Mouse (Mus musculus) lung, embryonic 16.5 days (tissue): ENCODE measurements at regions not wholly inside any gene's neighbourhood (a gene's known extent, or its start where the extent isn't known, plus 50 kb on each side); places are given as distances from the start of the nearest gene placed in this dataset.
"Not testable (repeated sequence)": the region's sequence is repeated elsewhere in the genome, so short reads cannot be mapped to it uniquely, and the experiment has no call there.

Experiments
- ATAC-seq: fragments of 200-750 bp; cut with Nextera tagmentation; 2 replicates; pipeline ENCODE4 v1.8.0; 2017; ENCODE audit warnings: low read depth, mild to moderate bottlenecking, moderate library complexity
- H3K27ac ChIP-seq: fragments of 300-500 bp; sonication (generic); 2 replicates; pipeline ENCODE4 v1.5.1; 2014; ENCODE audit warnings: mild to moderate bottlenecking, control low read depth, low read length
- H3K27me3 ChIP-seq: fragments of 300-500 bp; sonication (generic); 2 replicates; pipeline ENCODE4 v1.6.1; 2014; ENCODE audit warnings: low read depth, low read length, mixed read lengths; ENCODE audit not compliant: control insufficient read depth, insufficient read depth
- H3K36me3 ChIP-seq: fragments of 300-500 bp; sonication (generic); 2 replicates; pipeline ENCODE4 v1.6.1; 2014; ENCODE audit warnings: low read length; ENCODE audit not compliant: control insufficient read depth, insufficient read depth
- H3K4me1 ChIP-seq: fragments of 300-500 bp; sonication (generic); replicated peaks from 2 replicates; pipeline ENCODE4 v1.6.1; 2014; ENCODE audit warnings: low read length, mixed read lengths; ENCODE audit not compliant: control insufficient read depth, insufficient read depth
- H3K4me2 ChIP-seq: fragments of 300-500 bp; sonication (generic); 2 replicates; pipeline ENCODE4 v1.6.1; 2014; ENCODE audit warnings: low read depth, low read length, control low read depth
- H3K4me3 ChIP-seq: fragments of 300-500 bp; sonication (generic); 2 replicates; pipeline ENCODE4 v1.5.1; 2014; ENCODE audit warnings: mild to moderate bottlenecking, low read length, control low read depth
- H3K9ac ChIP-seq: fragments of 300-500 bp; sonication (generic); 2 replicates; pipeline ENCODE4 v1.6.1; 2014; ENCODE audit warnings: low read length, control low read depth
- H3K9me3 ChIP-seq: fragments of 300-500 bp; sonication (generic); 2 replicates; pipeline ENCODE4 v1.6.1; 2016; ENCODE audit warnings: low read length; ENCODE audit not compliant: control insufficient read depth
- WGBS: fragments of 180-500 bp; shearing (Covaris S2); extraction: QIAGEN DNeasy Blood & Tissue Kit; methylation state at CpG from one replicate; pipeline ENCODE4 v1.1.7; 2014; 5-methylcytosine and 5-hydroxymethylcytosine counted together

GRCm38 (mm10) chr8:71081291-71081690 lies 175.6 kb downstream of the Map1s start:
- not testable (repeated sequence) for ATAC-seq, H3K4me2 ChIP-seq
- WGBS = 3% methylated on average over 1 of the region's 1 CpGs

GRCm38 (mm10) chr8:71127131-71127530 lies 145.4 kb upstream of the Myo9b start:
- not testable (repeated sequence) for H3K27me3 ChIP-seq, H3K4me2 ChIP-seq, H3K4me1 ChIP-seq, H3K27ac ChIP-seq, H3K36me3 ChIP-seq, H3K4me3 ChIP-seq, ATAC-seq, H3K9ac ChIP-seq, H3K9me3 ChIP-seq
- WGBS = 10% methylated on average over 2 of the region's 2 CpGs

More at GRCm38 (mm10) chr8:71081291-71081690, 175.6 kb downstream of the Map1s start:
- H3K4me3 ChIP-seq, H3K27ac ChIP-seq, H3K9ac ChIP-seq, H3K9me3 ChIP-seq, H3K27me3 ChIP-seq, H3K36me3 ChIP-seq, H3K4me1 ChIP-seq: not testable (repeated sequence)

DNA sequence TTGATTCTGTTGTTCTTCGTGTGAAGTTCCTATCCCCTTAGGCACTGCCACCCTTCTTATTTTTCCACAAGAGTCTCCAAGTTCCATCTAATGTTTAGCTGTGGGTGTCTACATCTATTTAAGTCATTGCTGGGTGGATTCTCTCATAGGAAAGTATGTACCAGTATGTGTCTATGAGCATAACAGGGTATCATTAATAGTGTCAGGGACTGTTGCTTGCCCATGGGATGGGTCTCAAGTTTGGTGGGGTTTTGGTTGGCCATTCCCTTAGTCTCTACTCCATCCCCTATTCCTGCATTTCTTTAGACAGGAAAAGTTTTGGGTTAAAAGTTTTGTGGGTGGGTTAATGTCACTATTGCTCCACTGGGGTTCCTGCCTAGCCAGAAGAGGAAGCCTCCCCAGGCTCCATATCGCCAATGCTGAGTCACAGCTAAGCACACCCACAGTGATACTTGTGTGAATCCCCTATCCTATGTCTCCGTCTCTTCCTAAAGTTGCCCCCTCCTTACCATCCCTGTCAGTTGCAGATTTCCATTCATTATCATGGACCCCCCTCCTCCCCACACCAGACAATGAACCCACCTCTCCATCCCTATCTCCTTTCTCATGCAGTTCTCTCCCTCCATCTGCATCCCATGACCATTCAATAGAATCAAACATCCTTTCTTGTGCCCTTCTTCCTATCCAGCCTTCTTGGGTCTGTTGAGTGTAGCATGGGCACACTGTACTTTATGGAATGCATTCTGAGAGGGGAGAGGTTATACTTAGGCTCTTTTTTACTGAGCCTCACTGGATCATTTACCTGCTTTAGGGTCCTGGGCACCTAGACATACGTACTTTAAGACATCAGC lies 141.9 kb upstream of the Myo9b start:
- no peak overlapping the region for H3K27ac ChIP-seq
- H3K4me1 ChIP-seq = no peaks in the 10 kb centered on the region
- H3K9ac ChIP-seq = no peak overlapping the region
- no peaks in the 10 kb centered on the region for H3K36me3 ChIP-seq
- 59% methylated on average over 4 of the region's 4 CpGs for WGBS
- no peaks in the 10 kb centered on the region for H3K9me3 ChIP-seq
- no peaks in the 10 kb centered on the region for H3K27me3 ChIP-seq
- no peak overlapping the region for H3K4me2 ChIP-seq
- no peak overlapping the region for H3K4me3 ChIP-seq
- ATAC-seq = peak; percentile 28; the same call in 1 of the 2 replicates

DNA sequence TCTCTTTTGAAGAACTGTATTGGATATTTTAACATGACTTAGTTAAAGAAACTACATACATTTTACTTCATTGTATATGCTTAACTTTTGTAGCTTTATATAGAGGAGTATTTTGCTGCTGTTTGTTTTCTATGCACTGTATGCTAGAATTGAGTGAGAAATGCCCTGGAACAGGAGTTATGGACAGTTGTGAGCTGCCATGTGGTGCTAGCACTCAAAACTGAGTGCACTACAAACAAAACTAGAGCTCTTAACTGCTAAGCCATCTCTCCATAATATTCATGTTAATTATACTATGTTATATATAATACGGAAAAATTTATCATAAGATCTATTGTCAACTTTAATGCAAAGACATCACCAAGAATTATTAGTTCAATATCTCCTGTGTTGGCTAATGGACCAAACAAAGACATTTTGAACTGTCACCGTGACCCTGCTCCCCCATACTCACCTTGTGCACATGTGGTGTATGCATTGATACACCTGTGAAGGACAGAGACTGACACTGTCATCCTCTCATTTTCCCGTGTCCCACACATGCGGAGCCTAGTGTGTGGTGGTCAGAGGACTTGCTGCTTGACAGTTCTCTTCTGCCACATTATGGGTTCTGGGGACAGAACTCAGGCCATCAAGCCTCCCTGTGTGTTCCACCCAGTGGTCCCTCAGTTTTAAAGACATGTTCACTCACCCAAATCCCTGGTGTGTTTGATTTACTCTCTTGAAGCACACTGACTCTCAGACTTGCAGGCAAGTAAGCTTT lies 141.0 kb upstream of the Myo9b start:
- Histone ChIP-seq H3K36me3 (no peaks in the 10 kb centered on the region), H3K9ac (no peak overlapping the region), H3K4me3 (no peak overlapping the region), H3K4me1 (no peaks in the 10 kb centered on the region), H3K27me3 (no peaks in the 10 kb centered on the region), H3K4me2 (no peak overlapping the region), H3K27ac (no peak overlapping the region), H3K9me3 (no peaks in the 10 kb centered on the region)
- 85% methylated on average over 4 of the region's 4 CpGs for WGBS
- ATAC-seq = 0 out of 2 replicates have a peak, but pooled peaks have one; percentile 38

DNA sequence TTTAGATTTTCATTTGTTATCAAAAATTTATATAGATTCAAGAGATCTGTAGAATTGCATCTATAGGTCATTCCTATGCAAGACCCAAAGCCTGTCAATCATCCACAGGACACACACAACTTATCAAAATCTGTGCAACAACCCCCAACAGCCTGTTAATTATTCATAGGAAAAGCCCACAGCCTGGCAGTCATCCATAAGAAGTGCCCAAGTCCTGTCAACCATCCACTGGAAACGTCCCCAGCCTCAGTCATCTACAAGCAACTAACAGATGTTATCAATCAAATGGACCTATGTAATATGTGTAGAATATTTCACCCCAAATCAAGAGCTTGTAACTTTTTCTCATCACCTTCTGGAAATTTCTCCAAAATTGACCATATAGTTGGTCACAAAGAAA lies 139.6 kb upstream of the Myo9b start:
- H3K9me3 ChIP-seq, ATAC-seq, H3K4me3 ChIP-seq, H3K4me1 ChIP-seq, H3K27me3 ChIP-seq, H3K4me2 ChIP-seq, H3K9ac ChIP-seq, H3K36me3 ChIP-seq, H3K27ac ChIP-seq: not testable (repeated sequence)
- WGBS = 29% methylated on average over 1 of the region's 1 CpGs

DNA sequence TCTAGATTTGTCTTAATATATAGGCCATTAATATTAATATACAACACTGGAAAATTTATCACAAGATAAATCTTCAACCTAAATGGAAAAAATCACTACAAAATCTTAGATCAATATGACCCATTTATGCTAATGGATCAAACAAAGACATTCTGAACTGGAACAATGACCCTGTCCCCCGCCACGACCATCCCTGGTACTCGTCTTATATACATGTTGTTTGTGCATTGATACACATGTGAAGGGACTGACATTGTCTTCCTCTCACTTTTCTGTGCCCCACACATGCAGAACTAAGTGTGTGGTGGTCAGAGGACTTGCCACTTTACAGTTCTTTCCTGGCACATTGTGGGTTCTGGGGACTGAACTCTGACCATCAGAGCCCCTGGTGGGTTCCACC lies 135.4 kb upstream of the Myo9b start:
- H3K4me2 ChIP-seq, H3K27me3 ChIP-seq, H3K4me3 ChIP-seq, H3K4me1 ChIP-seq, ATAC-seq, H3K27ac ChIP-seq, H3K36me3 ChIP-seq, H3K9me3 ChIP-seq, H3K9ac ChIP-seq: not testable (repeated sequence)
- 88% methylated on average over 1 of the region's 3 CpGs for WGBS

- ATAC-seq, H3K27me3 ChIP-seq, H3K36me3 ChIP-seq, H3K27ac ChIP-seq, H3K4me1 ChIP-seq, H3K9me3 ChIP-seq, H3K4me2 ChIP-seq, H3K9ac ChIP-seq, H3K4me3 ChIP-seq: not testable (repeated sequence)
- WGBS = 63% methylated on average over 3 of the region's 3 CpGs
Measured at GRCm38 (mm10) chr8:71142373-71142973, 130.0 kb upstream of the Myo9b start.

DNA sequence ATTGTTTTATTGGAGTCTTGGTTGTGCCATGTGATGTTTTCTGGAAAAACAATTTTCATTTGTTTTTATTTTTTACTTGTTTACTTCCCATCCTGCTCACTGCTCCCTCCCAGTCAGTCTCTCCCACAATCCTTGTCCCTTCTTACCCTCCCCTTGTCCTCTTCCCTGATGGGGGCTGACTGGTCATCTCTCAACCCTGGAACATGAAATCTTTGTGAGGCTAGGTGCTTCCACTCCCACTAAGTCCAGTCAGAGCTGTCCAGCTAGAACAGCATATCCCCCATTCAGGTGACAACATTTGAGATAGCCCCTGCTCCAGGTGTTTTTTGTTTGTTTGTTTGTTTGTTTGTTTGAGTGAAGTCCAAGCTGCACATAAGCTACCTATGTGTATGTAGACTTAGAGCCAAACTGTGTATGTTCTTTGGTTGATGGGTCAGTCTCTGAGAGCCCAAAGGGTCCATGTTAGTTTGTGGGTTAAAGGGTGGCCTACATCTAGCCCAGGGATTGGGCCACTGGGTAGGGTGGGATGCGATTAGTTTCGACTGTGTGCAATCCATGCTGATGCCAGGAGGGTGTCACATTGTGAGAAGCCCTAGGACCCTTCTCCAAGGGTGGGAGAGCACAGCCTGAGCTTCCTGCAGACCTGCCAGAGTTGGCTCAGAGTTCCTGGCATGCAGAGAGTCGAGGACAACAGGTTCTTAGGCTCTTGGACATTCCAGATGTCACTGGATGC lies 100.9 kb upstream of the Myo9b start:
- not testable (repeated sequence) for H3K4me2 ChIP-seq
- WGBS = 49% methylated on average over 3 of the region's 3 CpGs

GRCm38 (mm10) chr8:71192939-71193338 lies 79.6 kb upstream of the Myo9b start:
- not testable (repeated sequence) for H3K27me3 ChIP-seq, H3K27ac ChIP-seq, H3K4me2 ChIP-seq, H3K9ac ChIP-seq, H3K4me1 ChIP-seq, H3K9me3 ChIP-seq, ATAC-seq, H3K36me3 ChIP-seq, H3K4me3 ChIP-seq
- 39% methylated on average over 1 of the region's 1 CpGs for WGBS

More for the DNA sequence above, 100.9 kb upstream of the Myo9b start:
- H3K4me1 ChIP-seq, H3K4me3 ChIP-seq, H3K9me3 ChIP-seq, ATAC-seq, H3K27me3 ChIP-seq, H3K36me3 ChIP-seq, H3K27ac ChIP-seq, H3K9ac ChIP-seq: not testable (repeated sequence)
